Mouse (Mus musculus): ENCODE results near the gene Bcl11a.

DNA sequence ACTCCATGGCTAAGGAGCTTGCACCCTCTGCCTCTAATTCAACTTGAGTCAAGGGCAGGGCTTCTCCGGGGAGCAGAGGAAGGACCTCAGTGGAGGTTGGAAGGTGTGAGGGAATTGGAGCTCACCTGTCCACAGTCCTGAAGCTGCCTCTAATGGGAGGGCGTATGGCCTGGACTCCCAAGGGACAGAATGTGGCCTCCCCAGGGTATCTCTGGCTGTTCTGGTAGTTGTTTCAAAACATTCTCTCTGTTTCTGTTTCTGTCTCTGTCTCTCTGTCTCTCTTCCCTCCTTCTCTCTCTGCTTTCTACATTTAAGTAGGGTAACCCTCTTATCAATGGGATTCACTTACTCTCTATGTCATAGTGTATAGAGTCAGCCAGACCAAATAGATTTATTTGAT is 38.2 kb downstream of the Bcl11a start:
- TF ChIP-seq CTCF (IDR thresholded peaks at IDR 0.05; ENCODE audit: extremely low read depth, insufficient read depth, insufficient read length, insufficient replicate concordance) (no peak), POLR2A (IDR thresholded peaks at IDR 0.05; ENCODE audit: low read depth, low read length) (no peak)

All from spleen, adult 2 months (tissue).